Mouse (Mus musculus): ENCODE results near the gene Trim39.

- TF ChIP-seq POLR2A (IDR thresholded peaks at IDR 0.05; ENCODE audit: control insufficient read depth, extremely low read depth, insufficient read depth, low read length, poor library complexity) (no peak), CTCF (IDR thresholded peaks at IDR 0.05; ENCODE audit: borderline replicate concordance, control insufficient read depth, extremely low read depth, insufficient read depth, low read length, poor library complexity) (no peak)
Measured at GRCm38 (mm10) chr17:36314511-36314910, 42.5 kb upstream of the Trim39 start.

Data from thymus, adult 2 months (tissue).